Mouse (Mus musculus): ENCODE measurements around the gene Gm5771.
"Not testable (repeated sequence)": the region's sequence is repeated elsewhere in the genome, so short reads cannot be mapped to it uniquely, and the experiment has no call there.

Gm5771 gene

GRCm38 (mm10) chr6:41392056-41392455 is at the start of gene Gm5771:
Gene Gm5771 (plus strand): TSS chr6:41392356.
- not testable (repeated sequence) for DNase-seq (ENCODE audit: low spot score)

DNA sequence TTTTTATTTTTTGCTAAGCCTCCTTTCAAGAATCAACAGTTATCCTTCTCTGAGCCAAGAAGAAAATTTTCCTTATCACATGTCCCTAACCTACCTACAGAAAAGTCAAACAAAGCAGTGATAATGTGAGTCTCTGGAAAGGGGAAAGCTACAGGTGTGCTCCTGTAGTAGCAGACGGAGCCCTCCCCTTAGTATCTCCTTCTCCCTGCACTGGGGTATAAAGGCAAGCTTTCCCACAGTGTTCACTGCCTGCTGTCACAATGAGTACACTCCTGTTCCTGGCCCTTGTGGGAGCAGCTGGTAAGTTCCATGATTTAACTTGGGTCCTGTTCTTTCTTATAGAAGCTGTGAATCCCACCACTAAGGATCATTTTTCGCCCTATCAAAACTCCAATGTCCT is 38.2 kb upstream of the Gm5771 start, which contains the start of gene Try10:
Gene Try10 (plus strand): TSS at position 174 of the 400 bp plus-strand sequence.
- no peak for DNase-seq (ENCODE audit: low spot score)

- DNase-seq (ENCODE audit: low spot score), result not testable (repeated sequence)
Measured at GRCm38 (mm10) chr6:41373772-41374171, 18.4 kb upstream of the Gm5771 start.

DNA sequence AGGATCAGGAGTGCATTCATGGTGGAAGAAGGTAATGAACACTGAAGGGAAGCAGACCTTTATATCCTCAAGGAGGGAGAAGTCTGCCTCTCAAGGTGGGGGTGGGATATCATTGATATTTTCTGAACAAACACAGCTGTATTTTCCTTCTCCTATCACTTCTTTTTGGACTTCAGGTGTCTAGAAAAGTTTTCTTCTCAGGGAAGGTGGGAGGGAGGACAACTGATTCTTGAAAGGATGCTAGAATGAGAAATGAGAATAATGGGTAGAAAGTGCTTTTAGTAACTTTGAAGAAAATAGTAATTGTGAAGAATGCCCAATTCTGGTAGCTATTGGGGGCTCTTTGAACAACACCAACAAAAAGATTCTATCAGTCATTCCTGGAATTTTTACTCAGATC is 14.6 kb upstream of the Gm5771 start, which contains the start of gene Prss3:
Gene Prss3 (minus strand): TSS at position 101 of the 400 bp plus-strand sequence.
- DNase-seq (ENCODE audit: low spot score), result not testable (repeated sequence)

GRCm38 (mm10) chr6:41386781-41387180 is 5.4 kb upstream of the Gm5771 start:
- DNase-seq (ENCODE audit: low spot score), result no peak

GRCm38 (mm10) chr6:41391640-41392039 is 516 bp upstream of the Gm5771 start:
- not testable (repeated sequence) for DNase-seq (ENCODE audit: low spot score)

- not testable (repeated sequence) for DNase-seq (ENCODE audit: low spot score)
Measured at GRCm38 (mm10) chr6:41442261-41442660, 50.1 kb downstream of the Gm5771 start.

DNA sequence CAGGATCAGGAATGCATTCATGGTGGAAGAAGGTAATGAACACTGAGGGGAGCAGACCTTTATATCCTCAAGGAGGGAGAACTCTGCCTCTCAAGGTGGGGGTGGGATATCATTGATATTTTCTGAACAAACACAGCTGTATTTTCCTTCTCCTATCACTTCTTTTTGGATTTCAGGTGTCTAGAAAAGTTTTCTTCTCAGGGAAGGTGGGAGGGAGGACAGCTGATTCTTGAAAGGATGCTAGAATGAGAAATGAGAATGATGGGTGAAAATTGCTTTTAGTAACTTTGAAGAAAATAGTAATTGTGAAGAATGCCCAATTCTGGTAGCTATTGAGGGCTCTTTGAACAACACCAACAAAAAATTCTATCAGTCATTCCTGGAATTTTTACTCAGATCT is 53.9 kb downstream of the Gm5771 start, which contains the start of gene Gm10334:
Gene Gm10334 (minus strand): TSS at position 101 of the 400 bp plus-strand sequence.
- not testable (repeated sequence) for DNase-seq (ENCODE audit: low spot score)
